Mouse (Mus musculus): Measurements from ENCODE around the gene Olfr629. TPM values are rescaled to one million over a fixed set of nuclear protein-coding genes. Genes with fewer than 3 reads are reported as not detected.
"Not testable (repeated sequence)": the region's sequence is repeated elsewhere in the genome, so short reads cannot be mapped to it uniquely, and the experiment has no call there.

Olfr629 gene
- polyA plus RNA-seq (2012; rRNA removed) = not detected in 2 replicates

DNA sequence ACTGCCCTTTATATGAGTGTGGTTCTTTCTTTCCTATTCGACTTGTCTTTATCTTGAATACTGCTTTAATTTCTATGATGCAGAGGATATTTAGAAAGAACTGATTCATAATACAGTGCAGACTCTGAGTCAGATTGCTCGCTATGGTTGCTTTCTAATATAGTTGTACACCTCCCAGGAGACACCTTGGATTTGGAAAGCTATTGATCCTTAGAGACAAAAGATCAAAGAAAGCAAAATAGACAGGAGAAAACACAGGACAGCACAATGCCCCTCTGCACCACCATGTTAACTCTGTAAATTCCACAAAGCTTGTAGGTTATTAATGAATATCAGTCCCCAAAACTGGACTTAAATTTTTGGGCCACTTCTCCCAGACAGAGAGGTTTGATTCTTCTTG, at the start of gene Olfr629:
TSS of gene Olfr629 (minus strand) at position 101 of the 400 bp plus-strand sequence.
- Histone ChIP-seq H3K4me1 (ENCODE audit: control insufficient read depth, insufficient read depth, low read length) (no peaks in the 10 kb centered on the region), H3K4me3 (ENCODE audit: control insufficient read depth, low read depth, low read length) (no peak within 1 kb of the TSS), H3K27me3 (ENCODE audit: control insufficient read depth, insufficient read depth, low read length) (no peaks in the 10 kb centered on the region), H3K27ac (ENCODE audit: control insufficient read depth, insufficient read depth, low read depth, low read length) (no peak within 1 kb of the TSS), H3K36me3 (ENCODE audit: control insufficient read depth, insufficient read depth, low read length) (no peaks in the 10 kb centered on the region)
- no peak for TF ChIP-seq CTCF (IDR thresholded peaks at IDR 0.05; ENCODE audit: control insufficient read depth, insufficient read depth, insufficient replicate concordance, low read depth, low read length)
- TF ChIP-seq POLR2A (IDR thresholded peaks at IDR 0.05; ENCODE audit: control insufficient read depth, low read depth, low read length) = no peak

DNA sequence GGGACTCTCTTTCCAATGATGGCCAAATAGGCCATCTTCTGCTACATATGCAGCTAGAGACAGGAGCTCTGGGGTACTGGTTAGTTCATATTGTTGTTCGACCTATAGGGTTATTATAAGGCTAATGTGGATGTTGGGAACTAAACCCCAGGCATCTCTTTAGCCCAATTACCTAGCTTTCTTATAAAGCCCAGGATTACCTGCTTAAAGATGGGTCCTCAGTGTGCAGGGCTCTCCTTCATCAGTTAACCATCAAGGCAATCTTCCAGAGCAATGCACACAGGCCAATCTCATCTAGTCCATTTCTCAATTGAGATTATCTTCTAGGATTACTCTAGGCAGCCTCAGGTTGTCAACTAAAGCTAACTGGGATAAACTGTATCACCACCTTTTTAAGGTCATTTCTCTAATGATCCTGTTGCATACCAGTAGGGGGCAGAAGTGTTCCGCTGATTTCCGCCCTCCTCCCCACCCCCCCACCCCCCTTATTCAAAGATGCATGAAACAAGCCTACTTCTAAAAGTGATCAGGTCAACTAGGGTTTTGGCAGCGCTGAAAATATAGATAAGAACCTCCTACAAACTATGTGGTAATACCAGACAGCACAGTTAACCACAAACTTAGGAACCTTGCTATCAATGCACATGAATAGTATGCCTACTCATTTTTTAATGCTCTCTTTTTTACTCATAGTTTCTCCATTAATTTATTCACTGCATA, 48.1 kb upstream of the Olfr629 start:
- Histone ChIP-seq H3K27ac (ENCODE audit: control insufficient read depth, insufficient read depth, low read depth, low read length) (no peak overlapping the region), H3K4me3 (ENCODE audit: control insufficient read depth, low read depth, low read length) (no peak overlapping the region), H3K27me3 (ENCODE audit: control insufficient read depth, insufficient read depth, low read length) (no peaks in the 10 kb centered on the region), H3K4me1 (ENCODE audit: control insufficient read depth, insufficient read depth, low read length) (no peaks in the 10 kb centered on the region), H3K36me3 (ENCODE audit: control insufficient read depth, insufficient read depth, low read length) (no peaks in the 10 kb centered on the region)
- TF ChIP-seq POLR2A (IDR thresholded peaks at IDR 0.05; ENCODE audit: control insufficient read depth, low read depth, low read length) (no peak), CTCF (IDR thresholded peaks at IDR 0.05; ENCODE audit: control insufficient read depth, insufficient read depth, insufficient replicate concordance, low read depth, low read length) (no peak)

DNA sequence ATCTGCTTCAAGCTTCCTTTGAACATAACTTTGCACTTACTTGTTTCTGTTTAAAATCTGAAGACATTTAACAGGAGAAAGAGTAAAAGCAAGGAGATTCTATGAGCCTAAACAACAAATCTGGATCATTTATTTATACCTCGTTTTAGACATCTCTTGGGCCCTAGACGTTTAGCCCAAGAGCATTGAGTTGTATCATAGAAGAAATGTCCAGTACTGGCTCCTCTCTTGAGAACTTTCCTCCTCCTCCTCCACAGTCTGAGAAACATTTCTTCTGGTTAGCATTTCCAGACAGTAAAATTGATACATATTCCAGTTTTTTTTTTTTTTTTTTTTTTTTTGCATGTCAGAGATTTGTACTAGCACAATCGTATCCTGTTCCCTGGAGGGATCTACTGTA, 47.0 kb upstream of the Olfr629 start, which contains the start of gene Olfr67:
TSS of gene Olfr67 (minus strand) at position 101 of the 400 bp plus-strand sequence.
- TF ChIP-seq CTCF (IDR thresholded peaks at IDR 0.05; ENCODE audit: control insufficient read depth, insufficient read depth, insufficient replicate concordance, low read depth, low read length) (no peak), POLR2A (IDR thresholded peaks at IDR 0.05; ENCODE audit: control insufficient read depth, low read depth, low read length) (no peak)
- Histone ChIP-seq H3K27ac (ENCODE audit: control insufficient read depth, insufficient read depth, low read depth, low read length) (no peak within 1 kb of the TSS), H3K27me3 (ENCODE audit: control insufficient read depth, insufficient read depth, low read length) (no peaks in the 10 kb centered on the region)

DNA sequence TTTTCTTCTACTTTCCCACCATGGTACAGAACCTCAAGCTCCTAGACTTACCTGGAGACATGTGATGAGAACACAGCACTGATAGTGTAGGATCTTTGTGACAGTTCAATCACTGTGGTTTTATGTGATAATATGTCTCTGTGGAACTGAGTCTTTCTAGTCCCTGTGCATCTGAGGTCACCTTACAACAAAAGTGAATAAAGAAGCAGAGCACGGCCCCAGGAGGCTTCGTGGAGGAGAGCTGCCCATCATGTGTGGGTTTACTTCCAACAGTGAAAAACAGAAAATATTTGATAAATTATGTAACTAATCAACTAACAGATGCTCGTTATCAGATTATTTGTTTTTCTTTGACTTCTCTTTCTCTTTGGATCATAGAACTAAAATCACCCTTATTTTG, 34.9 kb upstream of the Olfr629 start, which contains the start of gene Olfr68:
TSS of gene Olfr68 (minus strand) at position 101 of the 400 bp plus-strand sequence.
- no peak within 1 kb of the TSS for H3K4me3 ChIP-seq (ENCODE audit: control insufficient read depth, low read depth, low read length)

More for the DNA sequence above, 47.0 kb upstream of the Olfr629 start, which contains the start of gene Olfr67:
- Histone ChIP-seq H3K4me3 (ENCODE audit: control insufficient read depth, low read depth, low read length) (no peak within 1 kb of the TSS), H3K36me3 (ENCODE audit: control insufficient read depth, insufficient read depth, low read length) (no peaks in the 10 kb centered on the region), H3K4me1 (ENCODE audit: control insufficient read depth, insufficient read depth, low read length) (no peaks in the 10 kb centered on the region)

DNA sequence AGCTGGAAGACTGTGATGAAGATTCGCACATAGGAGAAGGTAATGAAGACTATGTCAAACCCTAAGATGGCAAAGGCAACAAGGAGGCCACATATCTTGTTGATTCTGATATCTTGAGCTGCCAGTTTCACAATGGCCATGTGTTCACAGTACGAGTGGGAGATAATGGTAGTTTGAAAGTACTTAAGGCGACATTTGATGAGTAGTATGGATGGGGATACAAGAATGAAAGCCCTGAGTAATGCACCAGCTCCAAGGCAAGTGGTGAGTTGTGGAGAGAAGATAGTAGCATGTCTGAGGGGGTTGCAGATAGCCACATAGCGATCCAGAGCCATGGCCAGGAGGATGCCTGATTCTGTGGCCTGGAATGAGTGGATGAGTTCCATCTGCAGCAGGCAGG, 32.9 kb upstream of the Olfr629 start:
- not testable (repeated sequence) for H3K4me3 ChIP-seq (ENCODE audit: control insufficient read depth, low read depth, low read length); H3K36me3 ChIP-seq (ENCODE audit: control insufficient read depth, insufficient read depth, low read length); H3K27me3 ChIP-seq (ENCODE audit: control insufficient read depth, insufficient read depth, low read length); H3K4me1 ChIP-seq (ENCODE audit: control insufficient read depth, insufficient read depth, low read length); H3K27ac ChIP-seq (ENCODE audit: control insufficient read depth, insufficient read depth, low read depth, low read length)

More for the DNA sequence above, 34.9 kb upstream of the Olfr629 start, which contains the start of gene Olfr68:
- no peaks in the 10 kb centered on the region for H3K4me1 ChIP-seq (ENCODE audit: control insufficient read depth, insufficient read depth, low read length)
- H3K36me3 ChIP-seq (ENCODE audit: control insufficient read depth, insufficient read depth, low read length) = no peaks in the 10 kb centered on the region
- no peak for TF ChIP-seq CTCF (IDR thresholded peaks at IDR 0.05; ENCODE audit: control insufficient read depth, insufficient read depth, insufficient replicate concordance, low read depth, low read length)
- no peak for TF ChIP-seq POLR2A (IDR thresholded peaks at IDR 0.05; ENCODE audit: control insufficient read depth, low read depth, low read length)
- H3K27me3 ChIP-seq (ENCODE audit: control insufficient read depth, insufficient read depth, low read length) = no peaks in the 10 kb centered on the region
- no peak within 1 kb of the TSS for H3K27ac ChIP-seq (ENCODE audit: control insufficient read depth, insufficient read depth, low read depth, low read length)

DNA sequence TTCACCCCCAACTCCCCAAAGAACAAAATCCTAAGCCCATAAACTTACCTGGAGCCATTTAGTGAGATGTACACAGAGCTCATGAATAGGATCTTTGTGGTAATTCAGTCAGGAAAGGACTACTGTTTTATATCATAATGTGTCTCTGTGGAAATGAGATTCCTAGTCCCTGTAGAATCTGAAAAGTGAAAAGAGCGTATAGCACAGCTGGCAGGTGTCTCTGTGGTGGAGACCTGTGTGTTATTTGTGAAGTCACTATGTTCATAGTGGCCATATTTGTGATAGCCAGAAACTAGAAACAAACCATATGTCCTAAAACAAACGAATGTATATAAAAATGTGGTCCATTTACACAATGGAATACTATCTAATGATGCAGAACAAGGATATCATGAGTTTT, 26.8 kb upstream of the Olfr629 start, which contains the start of gene Olfr69:
TSS of gene Olfr69 (minus strand) at position 101 of the 400 bp plus-strand sequence.
- no peaks in the 10 kb centered on the region for H3K4me1 ChIP-seq (ENCODE audit: control insufficient read depth, insufficient read depth, low read length)
- H3K27ac ChIP-seq (ENCODE audit: control insufficient read depth, insufficient read depth, low read depth, low read length) = no peak within 1 kb of the TSS
- H3K27me3 ChIP-seq (ENCODE audit: control insufficient read depth, insufficient read depth, low read length) = no peaks in the 10 kb centered on the region
- no peak for TF ChIP-seq CTCF (IDR thresholded peaks at IDR 0.05; ENCODE audit: control insufficient read depth, insufficient read depth, insufficient replicate concordance, low read depth, low read length)
- no peak for TF ChIP-seq POLR2A (IDR thresholded peaks at IDR 0.05; ENCODE audit: control insufficient read depth, low read depth, low read length)
- no peak within 1 kb of the TSS for H3K4me3 ChIP-seq (ENCODE audit: control insufficient read depth, low read depth, low read length)
- H3K36me3 ChIP-seq (ENCODE audit: control insufficient read depth, insufficient read depth, low read length) = no peaks in the 10 kb centered on the region

DNA sequence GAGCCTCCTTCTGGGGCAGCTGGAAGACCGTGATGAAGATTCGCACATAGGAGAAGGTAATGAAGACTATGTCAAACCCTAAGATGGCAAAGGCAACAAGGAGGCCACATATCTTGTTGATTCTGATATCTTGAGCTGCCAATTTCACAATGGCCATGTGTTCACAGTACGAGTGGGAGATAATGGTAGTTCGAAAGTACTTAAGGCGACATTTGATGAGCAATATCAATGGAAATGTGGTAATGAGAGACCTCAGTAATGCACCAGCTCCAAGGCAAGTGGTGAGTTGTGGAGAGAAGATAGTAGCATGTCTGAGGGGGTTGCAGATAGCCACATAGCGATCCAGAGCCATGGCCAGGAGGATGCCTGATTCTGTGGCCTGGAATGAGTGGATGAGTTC, 22.9 kb upstream of the Olfr629 start:
- not testable (repeated sequence) for H3K4me3 ChIP-seq (ENCODE audit: control insufficient read depth, low read depth, low read length); H3K27ac ChIP-seq (ENCODE audit: control insufficient read depth, insufficient read depth, low read depth, low read length); H3K27me3 ChIP-seq (ENCODE audit: control insufficient read depth, insufficient read depth, low read length); H3K4me1 ChIP-seq (ENCODE audit: control insufficient read depth, insufficient read depth, low read length); H3K36me3 ChIP-seq (ENCODE audit: control insufficient read depth, insufficient read depth, low read length)

DNA sequence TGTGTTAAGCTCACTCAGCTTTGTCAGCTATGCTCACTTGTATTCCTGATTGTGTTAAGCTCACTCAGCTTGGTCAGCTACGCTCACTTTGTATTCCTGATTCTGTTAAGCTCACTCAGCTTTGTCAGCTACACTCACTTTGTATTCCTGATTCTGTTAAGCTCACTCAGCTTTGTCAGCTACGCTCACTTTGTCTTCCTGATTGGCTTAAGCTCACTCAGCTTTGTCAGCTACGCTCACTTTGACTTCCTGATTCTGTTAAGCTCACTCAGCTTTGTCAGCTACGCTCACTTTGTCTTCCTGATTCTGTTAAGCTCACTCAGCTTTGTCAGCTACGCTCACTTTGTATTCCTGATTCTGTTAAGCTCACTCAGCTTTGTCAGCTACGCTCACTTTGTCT, 17.5 kb upstream of the Olfr629 start:
- H3K4me1 ChIP-seq (ENCODE audit: control insufficient read depth, insufficient read depth, low read length); H3K36me3 ChIP-seq (ENCODE audit: control insufficient read depth, insufficient read depth, low read length); H3K27me3 ChIP-seq (ENCODE audit: control insufficient read depth, insufficient read depth, low read length); H3K27ac ChIP-seq (ENCODE audit: control insufficient read depth, insufficient read depth, low read depth, low read length); H3K4me3 ChIP-seq (ENCODE audit: control insufficient read depth, low read depth, low read length): not testable (repeated sequence)
